Mouse (Mus musculus) effector memory CD4-positive, alpha-beta T cell, adult 5 months (primary cell): ENCODE results near the gene Gm8857. TPM values are rescaled to one million over a fixed set of nuclear protein-coding genes. Genes with fewer than 3 reads are reported as not detected.

Experiments used
- polyA plus RNA-seq: library from polyadenylated mRNA; unstranded; fragments of 100-300 nt; shearing (Covaris generic); gene quantifications from one replicate; pipeline ENCODE4 v1.2.1, GENCODE M21; 2017

Gm8857 gene
- polyA plus RNA-seq = not detected

DNA sequence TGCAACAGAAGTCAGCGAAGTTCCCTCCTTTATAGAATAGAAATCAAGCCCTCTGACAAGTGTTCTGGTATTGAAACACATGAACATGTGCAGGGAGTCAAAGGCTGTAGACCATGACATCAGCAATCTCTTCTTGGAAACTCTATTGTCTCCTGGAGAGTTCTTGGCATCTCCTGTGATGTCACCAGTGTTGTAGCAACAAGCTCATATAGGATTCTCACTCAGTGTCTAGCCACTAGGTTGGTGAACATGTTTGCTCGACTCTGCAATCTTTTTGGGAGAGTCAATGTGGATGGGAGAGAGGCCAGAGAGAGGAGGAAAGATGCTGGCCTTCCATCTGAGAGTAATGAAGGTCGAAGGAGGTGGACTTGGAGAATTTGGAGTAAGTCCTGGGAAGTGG, at the start of gene Gm8857, which contains the start of gene Gm8871:
Gene Gm8857, plus strand, starts transcription at position 303 of the 400 bp plus-strand sequence.
Gene Gm8871, plus strand, starts transcription at position 301 of the 400 bp plus-strand sequence.

Other genes starting within 250 kb of the Gm8857 start
- 1.2 TPM for gene Gm8871, start within 50 bp of the Gm8857 start, polyA plus RNA-seq
- gene Gm8879, start 179.8 kb downstream of the Gm8857 start, polyA plus RNA-seq = 0.35 TPM
- 1.0 TPM for gene Gm5861, start 235.3 kb downstream of the Gm8857 start, polyA plus RNA-seq